Mouse (Mus musculus): ENCODE data around the gene Olfr732.

The Olfr732 gene

GRCm38 (mm10) chr14:50284106-50284505, at the start of gene Olfr732:
Gene Olfr732 (minus strand): TSS chr14:50284206.
- DNase-seq (ENCODE audit: low spot score in 2 of 2) = no peak

DNA sequence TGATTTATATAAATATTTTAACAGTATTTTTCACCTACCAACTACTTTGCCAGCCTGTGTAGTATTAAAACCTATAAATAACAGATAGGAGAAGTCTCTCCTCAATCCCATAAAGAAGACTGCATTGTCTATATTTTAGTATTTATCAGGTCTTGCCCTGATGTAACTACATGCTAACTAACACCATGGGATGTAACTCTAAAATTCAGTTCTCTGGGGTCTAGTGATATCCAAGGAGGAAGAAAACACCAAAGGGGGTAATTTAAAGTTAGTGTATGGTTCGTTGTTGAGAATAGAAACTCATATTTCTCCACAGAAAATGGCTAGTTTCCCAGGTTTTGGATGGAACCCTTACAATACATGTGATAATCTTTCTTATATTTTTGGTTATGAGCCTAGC, 42.7 kb upstream of the Olfr732 start, which contains the start of gene Olfr734:
TSS of gene Olfr734 (minus strand) at position 101 of the 400 bp plus-strand sequence.
- DNase-seq (ENCODE audit: low spot score in 2 of 2) = no peak

GRCm38 (mm10) chr14:50301422-50301821, 17.4 kb upstream of the Olfr732 start, which contains the start of gene Olfr733:
Gene Olfr733 (minus strand): TSS chr14:50301522.
- no peak for DNase-seq (ENCODE audit: low spot score in 2 of 2)

GRCm38 (mm10) chr14:50241766-50242165, 42.2 kb downstream of the Olfr732 start, which contains the start of gene Olfr731:
Gene Olfr731 (minus strand): TSS chr14:50241866.
- no peak for DNase-seq (ENCODE audit: low spot score in 2 of 2)

All from cerebellum, postnatal 4 days (tissue).